Comparison of ENCODE assay signal across 23 mouse cellular contexts in genomic region chr4:45393658-45394057, GRCm38 (mm10).
"Had no signal": no experiment of that assay in that cellular context is flagged by ENCODE, and none has a peak within 500 bp of the region (broad histone marks: within the 10 kb centered on the region; RNA-seq: fewer than 3 reads in every experiment).

No protein-coding gene starts in this region.

- H3K9me3 ChIP-seq: limb, embryonic 10.5 days; limb, embryonic 13.5 days; lung, embryonic 15.5 days; megakaryocyte, embryonic 14.5 days; midbrain, embryonic 10.5 days; midbrain, embryonic 13.5 days had no signal

- H3K27me3 ChIP-seq: limb, embryonic 13.5 days; lung, embryonic 15.5 days; midbrain, embryonic 13.5 days had no signal

- H3K27ac ChIP-seq: kidney, postnatal 0 days; layer of hippocampus, adult 2 months; limb, embryonic 10.5 days; limb, embryonic 13.5 days; liver, embryonic 14.5 days; lung, embryonic 15.5 days; midbrain, embryonic 10.5 days; midbrain, embryonic 13.5 days; stomach, postnatal 0 days had no signal

- DNase-seq: kidney, adult 18-20 months; kidney, adult 9 months; kidney, postnatal 25 days; layer of hippocampus, adult 9-11 months; liver; liver, postnatal 0 days; lung, postnatal 14 days; lung, postnatal 4 days; right cerebral cortex, postnatal 14 days; right cerebral cortex, postnatal 4 days; thymus, adult 18-20 months; thymus, postnatal 36 days had no signal

- H3K9ac ChIP-seq: limb, embryonic 13.5 days; liver, embryonic 14.5 days; liver, postnatal 0 days; lung, embryonic 15.5 days; midbrain, embryonic 13.5 days had no signal

- H3K4me1 ChIP-seq: limb, embryonic 10.5 days; limb, embryonic 13.5 days; midbrain, embryonic 13.5 days had no signal

- H3K4me3 ChIP-seq: layer of hippocampus, adult 2 months; limb, embryonic 10.5 days; limb, embryonic 13.5 days; lung, embryonic 15.5 days; megakaryocyte, embryonic 14.5 days; midbrain, embryonic 10.5 days; midbrain, embryonic 13.5 days had no signal

- H3K4me2 ChIP-seq: limb, embryonic 13.5 days; lung, embryonic 15.5 days; midbrain, embryonic 13.5 days had no signal

- ATAC-seq: liver, postnatal 0 days; midbrain, embryonic 13.5 days; midbrain, embryonic 16.5 days had no signal
